Mouse (Mus musculus) myocyte (in vitro differentiated cells): ENCODE measurements at regions not wholly inside any gene's neighbourhood (a gene's known extent, or its start where the extent isn't known, plus 50 kb on each side); places are given as distances from the start of the nearest gene placed in this dataset.

Source experiments
- CEBPB ChIP-seq: IDR thresholded peaks from 2 replicates; pipeline ENCODE4 v1.6.1; 2011; ENCODE audit warnings: mild to moderate bottlenecking, moderate library complexity; ENCODE audit not compliant: poor library complexity, insufficient read depth, severe bottlenecking
- E2F4 ChIP-seq: IDR thresholded peaks from one replicate; pipeline ENCODE4 v1.6.1; 2011; ENCODE audit warnings: mild to moderate bottlenecking, control low read depth, moderate library complexity; ENCODE audit not compliant: insufficient read depth
- MAX ChIP-seq: IDR thresholded peaks from one replicate; pipeline ENCODE4 v1.6.1; 2011; ENCODE audit warnings: low read depth, mild to moderate bottlenecking, control low read depth
- MYOD1 ChIP-seq, 3 experiments: IDR thresholded peaks; one replicate each; pipeline ENCODE4 v1.6.1; 2011; ENCODE audit warnings: control low read depth in 2 of 3, low read depth in 2 of 3, mild to moderate bottlenecking in 2 of 3, moderate library complexity in 1 of 3; ENCODE audit not compliant: insufficient read length in 2 of 3, control insufficient read depth in 1 of 3
- POLR2A ChIP-seq: IDR thresholded peaks from one replicate; pipeline ENCODE4 v1.6.1; 2011; ENCODE audit warnings: low read depth, mild to moderate bottlenecking, control low read depth, moderate library complexity; ENCODE audit not compliant: insufficient read length
- POLR2AphosphoS2 ChIP-seq: IDR thresholded peaks from one replicate; pipeline ENCODE4 v1.6.1; 2011; ENCODE audit warnings: low read depth, control low read depth; ENCODE audit not compliant: insufficient read length
- SRF ChIP-seq: IDR thresholded peaks from one replicate; pipeline ENCODE4 v1.6.1; 2011; ENCODE audit warnings: low read depth; ENCODE audit not compliant: control insufficient read depth, insufficient read length
- TCF12 ChIP-seq: IDR thresholded peaks from one replicate; pipeline ENCODE4 v1.6.1; 2011; ENCODE audit warnings: mild to moderate bottlenecking, control low read depth; ENCODE audit not compliant: poor library complexity, insufficient read depth, severe bottlenecking
- USF1 ChIP-seq: IDR thresholded peaks from one replicate; pipeline ENCODE4 v1.6.1; 2011; ENCODE audit warnings: low read depth, mild to moderate bottlenecking, control low read depth, moderate library complexity

DNA sequence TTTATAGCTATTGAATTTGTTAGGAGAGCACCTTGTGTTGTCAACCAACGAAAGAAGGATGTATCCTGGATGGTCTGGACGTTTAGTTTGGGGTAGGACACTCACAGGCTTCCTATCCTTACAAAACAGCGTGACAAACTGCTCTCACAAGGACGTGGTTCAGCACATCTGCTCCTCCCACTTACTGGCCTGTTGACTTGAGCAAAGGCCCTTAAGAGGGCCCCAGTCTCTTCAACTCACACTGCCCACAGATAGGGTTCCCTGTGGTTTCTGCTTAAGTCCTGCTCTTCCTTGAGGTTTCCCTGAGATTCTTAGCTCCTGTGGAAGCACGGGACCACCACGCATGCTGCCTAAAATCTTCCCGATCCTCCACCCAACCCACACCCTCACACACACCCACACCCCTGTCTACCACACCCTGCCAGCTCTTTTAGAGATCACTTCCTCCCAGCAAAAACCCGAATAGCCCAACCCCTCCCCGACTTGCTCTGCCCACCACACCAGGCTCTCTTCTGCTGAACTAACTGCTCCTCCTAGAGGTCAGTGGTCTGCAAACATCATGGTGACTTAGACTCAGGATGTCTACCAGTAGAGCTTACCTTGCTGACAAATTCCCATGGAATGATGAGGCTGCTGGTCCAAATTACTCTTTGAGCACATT lies 95.7 kb upstream of the Hnrnpa3 start:
- TF ChIP-seq CEBPB (no peak), POLR2A (no peak), MAX (no peak), USF1 (no peak), MYOD1 (IDR thresholded peaks at IDR 0.05; ENCODE audit: control insufficient read depth in 1 of 3, insufficient read length in 2 of 3, low read depth in 2 of 3) (no peak), E2F4 (no peak), POLR2AphosphoS2 (no peak), SRF (no peak), TCF12 (no peak)
